Mouse (Mus musculus): ENCODE data around the gene Paip2b. TPM values are rescaled to one million over a fixed set of nuclear protein-coding genes. Genes with fewer than 3 reads are reported as not detected.

Gene Paip2b
- polyA plus RNA-seq, 1 experiment: 14.4 TPM

- Histone ChIP-seq H3ac (ENCODE audit: control insufficient read depth, insufficient read length) (no peak overlapping the region), H3K79me2 (ENCODE audit: control insufficient read depth, insufficient read depth) (no peaks in the 10 kb centered on the region), H3K4me2 (ENCODE audit: low read depth) (no peak overlapping the region), H3K36me3 (ENCODE audit: control insufficient read depth, insufficient read depth) (no peaks in the 10 kb centered on the region), H3K4me3 (no peak overlapping the region), H3K27me3 (ENCODE audit: control insufficient read depth, insufficient read depth, insufficient read length) (peaks cover 5% of the 10 kb centered on the region)
- TF ChIP-seq E2F4 (IDR thresholded peaks at IDR 0.05; ENCODE audit: insufficient read depth): no peak
- TF ChIP-seq USF1 (IDR thresholded peaks at IDR 0.05; ENCODE audit: low read depth): no peak
- TF ChIP-seq SRF (IDR thresholded peaks at IDR 0.05; ENCODE audit: control insufficient read depth, insufficient read length, low read depth): no peak
- TF ChIP-seq TCF3 (IDR thresholded peaks at IDR 0.05; ENCODE audit: insufficient read length, low read depth): no peak
- TF ChIP-seq TCF12 (IDR thresholded peaks at IDR 0.05; ENCODE audit: insufficient read depth, poor library complexity, severe bottlenecking): no peak
- no peak for TF ChIP-seq REST (IDR thresholded peaks at IDR 0.05; ENCODE audit: insufficient read depth, insufficient read length)
- TF ChIP-seq POLR2A (IDR thresholded peaks at IDR 0.05; ENCODE audit: insufficient read length, low read depth): no peak
- TF ChIP-seq MYOG (IDR thresholded peaks at IDR 0.05; ENCODE audit: control insufficient read depth in 1 of 3, insufficient read depth in 1 of 3, insufficient read length in 2 of 3, low read depth in 2 of 3): no peak
- TF ChIP-seq CEBPB (IDR thresholded peaks at IDR 0.05; ENCODE audit: insufficient read depth, poor library complexity, severe bottlenecking): no peak
- TF ChIP-seq MYOD1 (IDR thresholded peaks at IDR 0.05; ENCODE audit: control insufficient read depth in 1 of 3, insufficient read length in 2 of 3, low read depth in 2 of 3): no peak
- no peak for TF ChIP-seq POLR2AphosphoS2 (IDR thresholded peaks at IDR 0.05; ENCODE audit: insufficient read length, low read depth)
- TF ChIP-seq MAX (IDR thresholded peaks at IDR 0.05; ENCODE audit: low read depth): no peak
Observed at GRCm38 (mm10) chr6:83786426-83786825, 45.1 kb downstream of the Paip2b start.

- no peak overlapping the region for H3ac ChIP-seq (ENCODE audit: control insufficient read depth, insufficient read length)
- TF ChIP-seq MYOD1 (IDR thresholded peaks at IDR 0.05; ENCODE audit: control insufficient read depth in 1 of 3, insufficient read length in 2 of 3, low read depth in 2 of 3) (no peak), TCF12 (IDR thresholded peaks at IDR 0.05; ENCODE audit: insufficient read depth, poor library complexity, severe bottlenecking) (no peak), POLR2A (IDR thresholded peaks at IDR 0.05; ENCODE audit: insufficient read length, low read depth) (no peak), MYOG (IDR thresholded peaks at IDR 0.05; ENCODE audit: control insufficient read depth in 1 of 3, insufficient read depth in 1 of 3, insufficient read length in 2 of 3, low read depth in 2 of 3) (no peak), USF1 (IDR thresholded peaks at IDR 0.05; ENCODE audit: low read depth) (no peak), MAX (IDR thresholded peaks at IDR 0.05; ENCODE audit: low read depth) (no peak), TCF3 (IDR thresholded peaks at IDR 0.05; ENCODE audit: insufficient read length, low read depth) (no peak), POLR2AphosphoS2 (IDR thresholded peaks at IDR 0.05; ENCODE audit: insufficient read length, low read depth) (no peak), REST (IDR thresholded peaks at IDR 0.05; ENCODE audit: insufficient read depth, insufficient read length) (no peak), E2F4 (IDR thresholded peaks at IDR 0.05; ENCODE audit: insufficient read depth) (no peak), CEBPB (IDR thresholded peaks at IDR 0.05; ENCODE audit: insufficient read depth, poor library complexity, severe bottlenecking) (no peak), SRF (IDR thresholded peaks at IDR 0.05; ENCODE audit: control insufficient read depth, insufficient read length, low read depth) (no peak)
- H3K79me2 ChIP-seq (ENCODE audit: control insufficient read depth, insufficient read depth): peaks cover 5% of the 10 kb centered on the region
- no peak overlapping the region for H3K4me3 ChIP-seq
- H3K36me3 ChIP-seq (ENCODE audit: control insufficient read depth, insufficient read depth): no peaks in the 10 kb centered on the region
- peaks cover 5% of the 10 kb centered on the region for H3K27me3 ChIP-seq (ENCODE audit: control insufficient read depth, insufficient read depth, insufficient read length)
- H3K4me2 ChIP-seq (ENCODE audit: low read depth): no peak overlapping the region
Observed at GRCm38 (mm10) chr6:83779026-83779425, 52.5 kb downstream of the Paip2b start.

GRCm38 (mm10) chr6:83778306-83778705 lies 53.2 kb downstream of the Paip2b start:
- no peak for TF ChIP-seq MYOG (IDR thresholded peaks at IDR 0.05; ENCODE audit: control insufficient read depth in 1 of 3, insufficient read depth in 1 of 3, insufficient read length in 2 of 3, low read depth in 2 of 3)
- TF ChIP-seq POLR2A (IDR thresholded peaks at IDR 0.05; ENCODE audit: insufficient read length, low read depth): no peak
- no peak for TF ChIP-seq CEBPB (IDR thresholded peaks at IDR 0.05; ENCODE audit: insufficient read depth, poor library complexity, severe bottlenecking)
- TF ChIP-seq TCF3 (IDR thresholded peaks at IDR 0.05; ENCODE audit: insufficient read length, low read depth): no peak
- TF ChIP-seq SRF (IDR thresholded peaks at IDR 0.05; ENCODE audit: control insufficient read depth, insufficient read length, low read depth): no peak
- no peak for TF ChIP-seq MYOD1 (IDR thresholded peaks at IDR 0.05; ENCODE audit: control insufficient read depth in 1 of 3, insufficient read length in 2 of 3, low read depth in 2 of 3)
- no peak for TF ChIP-seq TCF12 (IDR thresholded peaks at IDR 0.05; ENCODE audit: insufficient read depth, poor library complexity, severe bottlenecking)
- TF ChIP-seq USF1 (IDR thresholded peaks at IDR 0.05; ENCODE audit: low read depth): no peak
- no peak for TF ChIP-seq E2F4 (IDR thresholded peaks at IDR 0.05; ENCODE audit: insufficient read depth)
- no peak for TF ChIP-seq REST (IDR thresholded peaks at IDR 0.05; ENCODE audit: insufficient read depth, insufficient read length)
- no peak for TF ChIP-seq MAX (IDR thresholded peaks at IDR 0.05; ENCODE audit: low read depth)
- TF ChIP-seq POLR2AphosphoS2 (IDR thresholded peaks at IDR 0.05; ENCODE audit: insufficient read length, low read depth): no peak
- Histone ChIP-seq H3K4me3 (no peak overlapping the region), H3K4me2 (ENCODE audit: low read depth) (no peak overlapping the region), H3K79me2 (ENCODE audit: control insufficient read depth, insufficient read depth) (peaks cover 6% of the 10 kb centered on the region), H3K27me3 (ENCODE audit: control insufficient read depth, insufficient read depth, insufficient read length) (peaks cover 1% of the 10 kb centered on the region), H3ac (ENCODE audit: control insufficient read depth, insufficient read length) (no peak overlapping the region), H3K36me3 (ENCODE audit: control insufficient read depth, insufficient read depth) (no peaks in the 10 kb centered on the region)

GRCm38 (mm10) chr6:83775638-83776293 lies 55.8 kb downstream of the Paip2b start, which contains the start of gene Tex261:
Gene Tex261, minus strand, starts transcription at chr6:83775813.
- Histone ChIP-seq H3K27me3 (ENCODE audit: control insufficient read depth, insufficient read depth, insufficient read length) (no peaks in the 10 kb centered on the region), H3K4me2 (ENCODE audit: low read depth) (peak within 1 kb of the TSS; percentile 85), H3ac (ENCODE audit: control insufficient read depth, insufficient read length) (peak within 1 kb of the TSS; percentile 42), H3K36me3 (ENCODE audit: control insufficient read depth, insufficient read depth) (no peaks in the 10 kb centered on the region), H3K4me3 (peak within 1 kb of the TSS; percentile 79), H3K79me2 (ENCODE audit: control insufficient read depth, insufficient read depth) (peaks cover 8% of the 10 kb centered on the region)
- TF ChIP-seq TCF12 (IDR thresholded peaks at IDR 0.05; ENCODE audit: insufficient read depth, poor library complexity, severe bottlenecking) (no peak), E2F4 (IDR thresholded peaks at IDR 0.05; ENCODE audit: insufficient read depth) (no peak), CEBPB (IDR thresholded peaks at IDR 0.05; ENCODE audit: insufficient read depth, poor library complexity, severe bottlenecking) (peak; percentile 72; the same call in 1 of the 2 replicates), MYOG (IDR thresholded peaks at IDR 0.05; ENCODE audit: control insufficient read depth in 1 of 3, insufficient read depth in 1 of 3, insufficient read length in 2 of 3, low read depth in 2 of 3) (no peak), POLR2AphosphoS2 (IDR thresholded peaks at IDR 0.05; ENCODE audit: insufficient read length, low read depth) (peak; percentile 95), USF1 (IDR thresholded peaks at IDR 0.05; ENCODE audit: low read depth) (no peak), POLR2A (IDR thresholded peaks at IDR 0.05; ENCODE audit: insufficient read length, low read depth) (peak; percentile 98), REST (IDR thresholded peaks at IDR 0.05; ENCODE audit: insufficient read depth, insufficient read length) (no peak), MYOD1 (IDR thresholded peaks at IDR 0.05; ENCODE audit: control insufficient read depth in 1 of 3, insufficient read length in 2 of 3, low read depth in 2 of 3) (peak in 1 of 3 experiments; percentile 19)

All from myocyte (in vitro differentiated cells).